Mouse (Mus musculus): ENCODE data around the gene Olfr642. TPM values are rescaled to one million over a fixed set of nuclear protein-coding genes. Genes with fewer than 3 reads are reported as not detected.

The Olfr642 gene
- total and polyA plus RNA-seq, 3 experiments = 0.11 TPM; not detected in 2

- Histone ChIP-seq H3K4me1 (ENCODE audit: insufficient read depth, low read depth, low read length) (no peaks in the 10 kb centered on the region), H3K4me3 (ENCODE audit: low read depth, low read length) (no peak within 1 kb of the TSS), H3K9me3 (replicated peaks) (no peaks in the 10 kb centered on the region), H3K27me3 (ENCODE audit: insufficient read depth, low read length) (no peaks in the 10 kb centered on the region), H3K36me3 (replicated peaks) (no peaks in the 10 kb centered on the region)
- ATAC-seq (ENCODE audit: extremely low read depth, insufficient number of reproducible peaks, low FRiP score, poor library complexity, severe bottlenecking) (no peak), DNase-seq (ENCODE audit: low spot score) (no peak)
- TF ChIP-seq POLR2AphosphoS5 (IDR thresholded peaks at IDR 0.05; ENCODE audit: insufficient replicate concordance, low read depth, low read length) (no peak), GATA2 (IDR thresholded peaks at IDR 0.05; ENCODE audit: borderline replicate concordance, low read depth, low read length) (no peak)
These were observed 54.0 kb downstream of the Olfr642 start, which contains the start of gene Olfr638 for GRCm38 (mm10) chr7:103998446-103998845. TSS of gene Olfr638 (plus strand) at chr7:103998746.

Other genes with a start within 250 kb of the Olfr642 start
Only the 20 nearest of the 30 such genes appear.
- gene Olfr65, start 149.2 kb downstream of the Olfr642 start, total RNA-seq (2014; fragmentation: Nextera tagmentation) = not detected in 2 replicates
- gene Olfr65, start 149.2 kb downstream of the Olfr642 start, total RNA-seq (2017) = not detected in 2 replicates
- gene Olfr65, start 149.2 kb downstream of the Olfr642 start, polyA plus RNA-seq (2012) = not detected in 2 replicates
- not detected in 2 replicates for gene Olfr631, start 123.8 kb downstream of the Olfr642 start, total RNA-seq (2014; fragmentation: Nextera tagmentation)
- gene Olfr631, start 123.8 kb downstream of the Olfr642 start, total RNA-seq (2017) = 0.33 TPM in 1 of 2 replicates, not detected in the other
- gene Olfr631, start 123.8 kb downstream of the Olfr642 start, polyA plus RNA-seq (2012) = not detected in 2 replicates
- gene Olfr632, start 118.3 kb downstream of the Olfr642 start, total RNA-seq (2014; fragmentation: Nextera tagmentation) = not detected in 2 replicates
- 0.16 TPM in 1 of 2 replicates, not detected in the other for gene Olfr632, start 118.3 kb downstream of the Olfr642 start, total RNA-seq (2017)
- gene Olfr632, start 118.3 kb downstream of the Olfr642 start, polyA plus RNA-seq (2012) = not detected in 2 replicates
- gene Olfr633, start 108.2 kb downstream of the Olfr642 start, total RNA-seq (2014; fragmentation: Nextera tagmentation) = not detected in 2 replicates
- gene Olfr633, start 108.2 kb downstream of the Olfr642 start, total RNA-seq (2017) = 0.11 and 0.35 TPM in 2 replicates
- not detected in 2 replicates for gene Olfr633, start 108.2 kb downstream of the Olfr642 start, polyA plus RNA-seq (2012)
- not detected in 2 replicates for gene Olfr635, start 81.5 kb downstream of the Olfr642 start, total RNA-seq (2014; fragmentation: Nextera tagmentation)
- 0.12 and 0.33 TPM in 2 replicates for gene Olfr635, start 81.5 kb downstream of the Olfr642 start, total RNA-seq (2017)
- gene Olfr635, start 81.5 kb downstream of the Olfr642 start, polyA plus RNA-seq (2012) = not detected in 2 replicates
- gene Olfr638, start 53.9 kb downstream of the Olfr642 start, total RNA-seq (2014; fragmentation: Nextera tagmentation) = not detected in 2 replicates
- gene Olfr638, start 53.9 kb downstream of the Olfr642 start, total RNA-seq (2017) = not detected in 2 replicates
- not detected in 2 replicates for gene Olfr638, start 53.9 kb downstream of the Olfr642 start, polyA plus RNA-seq (2012)
- not detected in 2 replicates for gene Olfr639, start 35.4 kb downstream of the Olfr642 start, total RNA-seq (2014; fragmentation: Nextera tagmentation)
- 0.17 and 0.22 TPM in 2 replicates for gene Olfr639, start 35.4 kb downstream of the Olfr642 start, total RNA-seq (2017)
- not detected in 2 replicates for gene Olfr639, start 35.4 kb downstream of the Olfr642 start, polyA plus RNA-seq (2012)
- not detected in 2 replicates for gene Olfr640, start 27.1 kb downstream of the Olfr642 start, total RNA-seq (2014; fragmentation: Nextera tagmentation)
- gene Olfr640, start 27.1 kb downstream of the Olfr642 start, total RNA-seq (2017) = 0.11 and 0.17 TPM in 2 replicates
- gene Olfr640, start 27.1 kb downstream of the Olfr642 start, polyA plus RNA-seq (2012) = not detected in 2 replicates
- gene Olfr641, start 17.2 kb downstream of the Olfr642 start, total RNA-seq (2014; fragmentation: Nextera tagmentation) = not detected in 2 replicates
- 0.12 TPM in 1 of 2 replicates, not detected in the other for gene Olfr641, start 17.2 kb downstream of the Olfr642 start, total RNA-seq (2017)
- gene Olfr641, start 17.2 kb downstream of the Olfr642 start, polyA plus RNA-seq (2012) = not detected in 2 replicates
- not detected in 2 replicates for gene 4930516K23Rik, start 8.8 kb upstream of the Olfr642 start, total RNA-seq (2014; fragmentation: Nextera tagmentation)
- gene 4930516K23Rik, start 8.8 kb upstream of the Olfr642 start, total RNA-seq (2017) = 0.05 and 0.23 TPM in 2 replicates
- gene 4930516K23Rik, start 8.8 kb upstream of the Olfr642 start, polyA plus RNA-seq (2012) = not detected in 2 replicates
- not detected in 2 replicates for gene Olfr644, start 19.2 kb upstream of the Olfr642 start, total RNA-seq (2014; fragmentation: Nextera tagmentation)
- gene Olfr644, start 19.2 kb upstream of the Olfr642 start, total RNA-seq (2017) = 0.17 and 0.76 TPM in 2 replicates
- gene Olfr644, start 19.2 kb upstream of the Olfr642 start, polyA plus RNA-seq (2012) = not detected in 2 replicates
- gene Olfr645, start 32.8 kb upstream of the Olfr642 start, total RNA-seq (2014; fragmentation: Nextera tagmentation) = not detected in 2 replicates
- gene Olfr645, start 32.8 kb upstream of the Olfr642 start, total RNA-seq (2017) = 0.05 and 0.12 TPM in 2 replicates
- gene Olfr645, start 32.8 kb upstream of the Olfr642 start, polyA plus RNA-seq (2012) = not detected in 2 replicates
- not detected in 2 replicates for gene Olfr646, start 52.2 kb upstream of the Olfr642 start, total RNA-seq (2014; fragmentation: Nextera tagmentation)
- gene Olfr646, start 52.2 kb upstream of the Olfr642 start, total RNA-seq (2017) = 0.06 and 0.33 TPM in 2 replicates
- gene Olfr646, start 52.2 kb upstream of the Olfr642 start, polyA plus RNA-seq (2012) = not detected in 2 replicates
- gene Ubqln5, start 77.2 kb upstream of the Olfr642 start, total RNA-seq (2014; fragmentation: Nextera tagmentation) = not detected in 2 replicates
- not detected in 2 replicates for gene Ubqln5, start 77.2 kb upstream of the Olfr642 start, total RNA-seq (2017)
- not detected in 2 replicates for gene Ubqln5, start 77.2 kb upstream of the Olfr642 start, polyA plus RNA-seq (2012)
- gene Olfr643, start 84.7 kb upstream of the Olfr642 start, total RNA-seq (2014; fragmentation: Nextera tagmentation) = not detected in 2 replicates
- gene Olfr643, start 84.7 kb upstream of the Olfr642 start, total RNA-seq (2017) = not detected in 2 replicates
- gene Olfr643, start 84.7 kb upstream of the Olfr642 start, polyA plus RNA-seq (2012) = not detected in 2 replicates
- not detected in 2 replicates for gene Ubqln3, start 90.6 kb upstream of the Olfr642 start, total RNA-seq (2014; fragmentation: Nextera tagmentation)
- 0.22 TPM in 1 of 2 replicates, not detected in the other for gene Ubqln3, start 90.6 kb upstream of the Olfr642 start, total RNA-seq (2017)
- not detected in 2 replicates for gene Ubqln3, start 90.6 kb upstream of the Olfr642 start, polyA plus RNA-seq (2012)
- not detected in 2 replicates for gene Ubqlnl, start 97.9 kb upstream of the Olfr642 start, total RNA-seq (2014; fragmentation: Nextera tagmentation)
- gene Ubqlnl, start 97.9 kb upstream of the Olfr642 start, total RNA-seq (2017) = 0.06 TPM in 1 of 2 replicates, not detected in the other
- gene Ubqlnl, start 97.9 kb upstream of the Olfr642 start, polyA plus RNA-seq (2012) = not detected in 2 replicates
- not detected in 2 replicates for gene Olfm5, start 112.2 kb upstream of the Olfr642 start, total RNA-seq (2014; fragmentation: Nextera tagmentation)
- 0.16 TPM in 1 of 2 replicates, not detected in the other for gene Olfm5, start 112.2 kb upstream of the Olfr642 start, total RNA-seq (2017)
- not detected in 2 replicates for gene Olfm5, start 112.2 kb upstream of the Olfr642 start, polyA plus RNA-seq (2012)
- gene Olfr648, start 130.7 kb upstream of the Olfr642 start, total RNA-seq (2014; fragmentation: Nextera tagmentation) = not detected in 2 replicates
- 0.22 and 0.23 TPM in 2 replicates for gene Olfr648, start 130.7 kb upstream of the Olfr642 start, total RNA-seq (2017)
- not detected in 2 replicates for gene Olfr648, start 130.7 kb upstream of the Olfr642 start, polyA plus RNA-seq (2012)
- gene Olfr649, start 143.3 kb upstream of the Olfr642 start, total RNA-seq (2014; fragmentation: Nextera tagmentation) = not detected in 2 replicates
- 0.22 TPM in 1 of 2 replicates, not detected in the other for gene Olfr649, start 143.3 kb upstream of the Olfr642 start, total RNA-seq (2017)
- gene Olfr649, start 143.3 kb upstream of the Olfr642 start, polyA plus RNA-seq (2012) = not detected in 2 replicates

Measured in G1E (cell line).